Mouse (Mus musculus) kidney, adult 2 months (tissue): ENCODE measurements around the gene Kcnab1. TPM values are rescaled to one million over a fixed set of nuclear protein-coding genes. Genes with fewer than 3 reads are reported as not detected.

Experiments
- DNase-seq: peaks from one replicate; pipeline ENCODE4 v3.0.0; 2021
- H3K27ac ChIP-seq: fragments of 200-500 bp; 2 replicates; pipeline ENCODE4 v1.5.1; 2012; ENCODE audit warnings: low read depth, low read length, control low read depth, inconsistent platforms; ENCODE audit not compliant: insufficient read depth
- H3K27me3 ChIP-seq: fragments of 200-500 bp; replicated peaks from 2 replicates; pipeline ENCODE4 v1.6.1; 2012; ENCODE audit warnings: mild to moderate bottlenecking, moderate library complexity, low read length, inconsistent platforms; ENCODE audit not compliant: control insufficient read depth, insufficient read depth
- H3K36me3 ChIP-seq: fragments of 200-500 bp; 2 replicates; pipeline ENCODE4 v1.6.1; 2012; ENCODE audit warnings: mild to moderate bottlenecking, moderate library complexity, low read length, inconsistent platforms; ENCODE audit not compliant: control insufficient read depth, insufficient read depth
- H3K4me1 ChIP-seq: fragments of 200-500 bp; 2 replicates; pipeline ENCODE4 v1.6.1; 2011; ENCODE audit warnings: low read length; ENCODE audit not compliant: control insufficient read depth, insufficient read depth
- H3K4me3 ChIP-seq: fragments of 200-500 bp; 2 replicates; pipeline ENCODE4 v1.5.1; 2011; ENCODE audit warnings: mild to moderate bottlenecking, low read depth, low read length, control low read depth; ENCODE audit not compliant: insufficient read depth
- CTCF ChIP-seq: fragments of 200-500 bp; conservative IDR thresholded peaks from 2 replicates; pipeline ENCODE4 v1.5.1; 2011; ENCODE audit warnings: low read depth, mild to moderate bottlenecking, control low read depth, low read length, moderate library complexity, mixed read lengths; ENCODE audit not compliant: insufficient read depth, insufficient read length
- POLR2A ChIP-seq: fragments of 200-500 bp; IDR thresholded peaks from one replicate; pipeline ENCODE4 v1.6.1; 2011; ENCODE audit warnings: low read depth, low read length, control low read depth
- WGBS: fragments of 180-500 bp; shearing (Covaris S2); methylation state at CpG from one replicate; pipeline ENCODE4 v1.1.7; 2018; 5-methylcytosine and 5-hydroxymethylcytosine counted together
- polyA plus RNA-seq: library from polyadenylated mRNA; depleted of rRNA; stranded (reverse); fragments of >200 nt; gene quantifications from 2 replicates; pipeline ENCODE4 v1.2.3, GENCODE M21; 2012

Kcnab1 gene
- polyA plus RNA-seq, 1 experiment: 0.59 TPM

GRCm38 (mm10) chr3:65407891-65408290 lies 298.7 kb downstream of the Kcnab1 start:
- no peak for DNase-seq
- H3K27ac ChIP-seq: no peak overlapping the region
- TF ChIP-seq POLR2A (no peak), CTCF (no peak)
- H3K4me3 ChIP-seq: no peak overlapping the region
- no peaks in the 10 kb centered on the region for H3K4me1 ChIP-seq
- no peaks in the 10 kb centered on the region for H3K27me3 ChIP-seq
- no peaks in the 10 kb centered on the region for H3K36me3 ChIP-seq

DNA sequence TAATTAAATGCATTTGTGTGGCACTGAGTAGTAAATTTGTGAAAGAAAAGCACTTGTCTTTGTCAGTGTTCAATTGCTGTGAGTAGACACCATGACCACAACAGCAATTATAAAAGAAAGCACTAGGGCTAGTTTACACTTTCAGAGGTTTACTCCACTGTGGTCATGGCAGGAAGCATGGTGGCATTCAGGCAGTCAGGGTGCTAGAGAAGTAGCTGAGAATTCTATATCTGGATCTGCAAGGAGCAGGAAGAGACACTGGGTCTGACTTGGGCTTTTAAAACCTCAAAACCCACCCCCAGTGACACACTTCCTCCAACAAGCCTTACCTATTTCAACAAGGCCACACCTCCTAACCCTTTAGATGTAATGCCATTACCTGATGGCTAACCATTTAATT lies 307.4 kb downstream of the Kcnab1 start:
- H3K36me3 ChIP-seq: no peaks in the 10 kb centered on the region
- no peaks in the 10 kb centered on the region for H3K27me3 ChIP-seq
- H3K4me1 ChIP-seq: no peaks in the 10 kb centered on the region
- H3K27ac ChIP-seq: no peak overlapping the region
- DNase-seq: no peak
- no peak overlapping the region for H3K4me3 ChIP-seq
- TF ChIP-seq POLR2A (no peak), CTCF (no peak)

DNA sequence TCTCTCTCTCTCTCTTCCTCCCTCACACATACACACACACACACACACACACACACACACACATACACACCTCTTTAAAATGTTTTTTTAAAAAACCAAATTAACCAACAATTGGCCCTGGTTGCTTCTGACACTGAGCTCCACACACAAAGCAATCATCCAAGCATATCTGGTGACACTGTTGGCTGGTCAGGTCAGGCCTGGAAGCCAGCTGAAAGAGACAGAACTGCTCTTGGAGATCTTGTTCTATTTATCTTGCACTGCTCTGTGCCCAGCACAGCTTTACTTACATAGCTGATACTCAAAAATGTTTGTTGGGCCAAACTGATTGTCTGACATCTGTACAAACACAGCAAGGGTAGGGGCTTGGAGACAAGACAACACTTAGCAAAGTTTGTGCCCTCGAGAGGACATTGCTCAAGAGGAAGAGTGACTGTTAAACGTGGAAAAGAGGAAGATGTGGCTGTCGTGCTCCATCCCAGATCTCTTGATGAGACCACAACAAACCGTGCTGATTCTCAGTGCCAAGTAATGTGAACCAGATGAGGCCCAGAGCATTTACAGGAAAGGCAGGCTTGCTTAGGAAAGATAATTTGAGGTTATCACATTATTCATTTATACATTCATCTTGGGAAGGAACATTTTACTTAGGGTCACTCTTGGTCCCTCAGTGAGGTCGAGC lies 308.9 kb downstream of the Kcnab1 start:
- no peak for DNase-seq
- TF ChIP-seq CTCF (no peak), POLR2A (no peak)

GRCm38 (mm10) chr3:65419706-65420105 lies 310.5 kb downstream of the Kcnab1 start:
- H3K4me1 ChIP-seq: no peaks in the 10 kb centered on the region
- no peak overlapping the region for H3K27ac ChIP-seq
- H3K27me3 ChIP-seq: no peaks in the 10 kb centered on the region
- H3K36me3 ChIP-seq: no peaks in the 10 kb centered on the region
- H3K4me3 ChIP-seq: no peak overlapping the region
- DNase-seq: peak; percentile 71
- 47% methylated on average over 3 of the region's 3 CpGs for WGBS
- TF ChIP-seq CTCF (no peak), POLR2A (no peak)

More for the DNA sequence above, 308.9 kb downstream of the Kcnab1 start:
- H3K36me3 ChIP-seq: no peaks in the 10 kb centered on the region
- no peaks in the 10 kb centered on the region for H3K4me1 ChIP-seq
- H3K27me3 ChIP-seq: no peaks in the 10 kb centered on the region
- 53% methylated on average over 5 of the region's 5 CpGs for WGBS
- no peak overlapping the region for H3K4me3 ChIP-seq
- no peak overlapping the region for H3K27ac ChIP-seq
